Mouse (Mus musculus) hindlimb bud, embryonic 11.5 days (tissue): ENCODE data around the gene Diras2.
A peak's percentile ranks its signal among the peaks of the same experiment; 100 is the strongest.

Source experiments
- DNase-seq: peaks from one replicate; pipeline ENCODE4 v3.0.0-alpha.2; 2012; ENCODE audit warnings: low read depth, low spot score; ENCODE audit errors: extremely low spot score

Diras2 gene

GRCm38 (mm10) chr13:52552822-52553477 lies 21.9 kb upstream of the Diras2 start:
- no peak for DNase-seq

DNA sequence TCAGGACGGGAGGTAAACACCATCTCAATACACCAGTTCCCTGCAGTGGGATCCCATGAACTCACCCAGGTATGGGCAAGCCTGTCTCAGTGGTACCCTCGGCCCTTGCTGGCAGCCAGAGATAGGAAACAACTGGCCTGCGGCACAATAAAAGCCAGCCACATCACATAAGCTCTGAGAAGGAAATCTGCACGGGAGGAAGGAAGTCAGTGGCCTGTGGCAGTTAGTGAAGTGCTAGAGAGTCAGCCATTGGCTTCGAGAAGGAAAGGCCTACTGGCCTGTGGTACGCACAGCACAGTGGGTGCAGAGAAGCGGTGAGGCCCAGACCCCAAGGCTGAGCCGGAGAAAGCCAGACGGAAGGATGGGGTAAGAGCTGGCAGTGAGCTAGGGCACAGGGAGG lies 20.2 kb upstream of the Diras2 start:
- no peak for DNase-seq

GRCm38 (mm10) chr13:52550690-52551193 lies 19.7 kb upstream of the Diras2 start:
- DNase-seq: no peak

GRCm38 (mm10) chr13:52546288-52546687 lies 15.2 kb upstream of the Diras2 start:
- DNase-seq: no peak

- no peak for DNase-seq
Measured at GRCm38 (mm10) chr13:52542636-52543035, 11.6 kb upstream of the Diras2 start.

- no peak for DNase-seq
Measured at GRCm38 (mm10) chr13:52542036-52542526, 11.0 kb upstream of the Diras2 start.

DNA sequence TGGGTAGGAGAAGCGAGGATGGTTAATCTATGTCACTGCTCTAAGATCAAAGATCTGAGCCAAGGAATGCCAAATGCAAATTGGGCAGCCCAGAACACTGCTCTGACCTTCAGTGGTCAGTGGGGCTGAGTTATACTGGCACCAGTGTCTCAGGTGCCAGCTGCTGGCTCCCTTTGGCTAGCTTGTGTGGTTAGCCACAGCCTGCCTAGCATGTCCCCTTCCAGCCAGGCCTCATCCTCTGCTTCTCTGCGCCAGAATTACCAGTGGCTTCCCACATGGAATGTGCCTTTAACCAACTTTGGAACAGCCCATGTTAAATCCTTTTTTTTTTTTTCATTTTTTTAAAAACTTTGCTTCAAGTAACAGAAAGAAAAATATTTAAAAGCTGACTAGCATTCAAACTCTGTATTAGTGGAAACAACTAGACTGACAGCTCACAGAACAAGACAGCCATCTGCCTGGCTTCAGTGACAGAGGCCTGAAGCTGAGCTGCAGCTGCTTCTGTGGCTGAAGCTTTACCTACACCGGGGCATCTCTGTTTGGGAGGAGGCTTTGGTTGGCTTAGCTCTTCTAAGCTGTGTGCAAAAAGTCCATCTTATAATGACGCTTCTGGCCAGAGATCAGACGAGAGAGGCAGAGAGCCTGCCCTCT lies 10.4 kb upstream of the Diras2 start:
- no peak for DNase-seq

- no peak for DNase-seq
Measured at GRCm38 (mm10) chr13:52539461-52539860, 8.4 kb upstream of the Diras2 start.

DNA sequence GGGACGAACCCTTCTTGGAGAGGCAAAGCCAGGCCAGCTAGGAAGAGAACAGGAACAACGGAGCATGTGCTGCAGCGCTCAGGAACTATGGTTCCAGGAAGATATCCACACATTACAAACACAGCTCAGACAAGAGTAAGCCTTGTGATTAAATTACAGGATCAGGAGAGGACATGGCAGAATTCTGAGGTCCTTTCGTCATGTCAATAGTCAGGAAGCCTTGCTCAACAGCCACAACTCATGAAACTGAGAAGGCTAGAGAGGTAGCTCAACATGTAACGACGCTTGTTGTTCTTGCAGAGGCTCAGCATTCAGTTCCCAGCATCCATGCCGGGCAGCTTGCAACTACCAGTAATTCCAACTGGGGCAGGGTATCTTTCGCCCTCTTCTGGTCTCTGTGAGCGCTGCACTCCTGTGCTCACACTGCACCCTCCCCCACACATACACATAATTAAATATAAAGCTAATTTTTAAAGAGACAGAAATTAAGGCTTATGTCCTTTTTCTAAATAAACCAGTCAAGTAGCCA lies 7.6 kb upstream of the Diras2 start:
- no peak for DNase-seq

DNA sequence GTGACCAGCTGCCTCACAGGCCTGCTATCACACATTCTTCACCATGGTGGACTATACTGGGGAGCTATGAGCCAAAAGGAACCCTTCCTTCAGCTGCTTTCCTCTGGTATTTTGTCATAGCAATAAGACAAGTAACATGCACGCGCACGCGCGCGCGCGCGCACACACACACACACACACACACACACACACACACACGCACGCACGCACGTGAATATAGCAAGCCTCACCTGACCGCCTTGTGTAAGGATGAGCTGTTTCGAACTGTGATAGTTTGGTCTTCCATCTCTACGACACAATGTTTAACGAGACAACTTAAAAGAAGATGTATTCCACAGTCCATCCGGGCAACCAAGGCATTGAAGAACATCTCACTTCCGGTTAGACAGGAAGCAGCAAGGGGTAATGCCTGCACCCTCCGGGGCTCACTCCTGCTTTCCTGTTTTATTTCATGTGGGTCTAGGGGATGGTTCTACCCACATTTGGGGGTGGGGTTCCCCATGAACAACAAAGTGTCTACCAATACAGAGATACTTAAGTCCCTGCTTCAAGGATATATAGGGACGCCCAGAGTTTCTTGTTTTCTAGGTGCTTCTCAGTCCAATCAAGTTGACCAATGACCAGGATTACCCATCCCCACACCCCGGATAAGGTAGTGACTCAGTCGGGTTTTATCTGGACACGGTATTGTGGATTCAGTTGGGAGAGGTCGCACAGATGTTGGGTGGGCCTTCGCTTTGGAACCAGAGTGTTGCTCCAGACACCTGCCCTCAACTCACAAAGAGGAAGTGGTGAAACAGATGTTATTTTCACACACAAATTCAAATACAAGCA lies 6.9 kb upstream of the Diras2 start:
- DNase-seq: no peak

GRCm38 (mm10) chr13:52535542-52535941 lies 4.5 kb upstream of the Diras2 start:
- peak; percentile 67 for DNase-seq

GRCm38 (mm10) chr13:52533644-52534043 lies 2.6 kb upstream of the Diras2 start:
- DNase-seq: no peak

GRCm38 (mm10) chr13:52530008-52530945 lies 802 bp downstream of the Diras2 start:
- DNase-seq: peak; percentile 35

DNA sequence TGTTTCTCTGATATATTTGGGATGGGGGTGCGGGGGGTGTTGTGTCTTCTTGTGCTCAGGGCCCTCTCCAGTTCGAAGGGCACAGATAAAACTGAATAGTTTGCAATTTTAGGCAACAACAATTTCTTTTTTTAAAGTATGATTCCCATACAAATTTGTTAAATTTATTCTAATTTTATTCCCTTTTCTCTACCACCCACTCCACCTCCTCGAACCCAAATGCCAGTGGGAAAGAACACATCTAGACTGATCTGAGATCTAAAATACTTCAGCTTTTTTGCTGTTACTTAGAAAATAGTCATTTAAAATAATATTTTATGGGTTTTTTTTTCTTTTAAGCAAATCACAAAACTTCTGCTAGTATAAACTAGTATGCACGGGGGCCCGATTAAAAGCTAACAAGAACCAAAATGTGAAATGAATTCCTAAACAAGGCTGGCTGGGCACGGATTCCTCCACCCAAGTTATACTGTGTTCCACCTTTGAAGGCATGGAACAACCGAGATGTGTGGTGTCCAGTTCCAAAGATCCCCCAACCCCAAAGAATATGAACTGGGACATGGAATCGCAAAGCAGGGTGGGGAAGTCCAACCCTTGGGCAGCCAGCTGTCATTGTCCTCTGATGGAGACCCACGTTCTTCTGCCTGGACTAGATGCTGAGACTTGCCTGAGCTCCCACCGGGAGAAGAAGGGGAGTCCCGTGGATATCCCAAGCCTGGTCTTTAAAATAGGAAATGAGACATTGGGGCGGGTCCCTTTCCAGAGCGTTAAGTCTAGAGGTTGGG lies 1.7 kb downstream of the Diras2 start:
- DNase-seq: no peak

DNA sequence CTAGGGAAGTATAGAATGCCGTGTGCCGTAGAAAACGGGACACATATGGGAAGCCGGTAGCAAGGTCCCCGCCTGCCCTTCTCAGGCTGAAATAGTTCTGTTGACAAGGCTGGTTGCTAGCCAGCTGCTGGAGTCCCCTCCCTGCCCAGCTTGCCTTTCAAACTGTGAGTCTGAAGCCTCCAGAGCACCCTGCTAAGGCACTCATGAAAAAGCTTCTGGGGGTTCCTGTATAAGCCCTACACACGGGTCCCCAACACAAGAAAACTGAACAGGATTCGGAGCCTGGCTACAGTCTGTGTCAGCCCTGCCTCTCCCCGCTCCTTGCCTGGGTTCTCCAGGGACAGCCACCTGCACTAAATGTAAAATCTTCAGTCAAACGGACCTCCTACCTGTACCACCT lies 2.3 kb downstream of the Diras2 start:
- no peak for DNase-seq

GRCm38 (mm10) chr13:52528281-52528680 lies 2.8 kb downstream of the Diras2 start:
- DNase-seq: no peak

DNA sequence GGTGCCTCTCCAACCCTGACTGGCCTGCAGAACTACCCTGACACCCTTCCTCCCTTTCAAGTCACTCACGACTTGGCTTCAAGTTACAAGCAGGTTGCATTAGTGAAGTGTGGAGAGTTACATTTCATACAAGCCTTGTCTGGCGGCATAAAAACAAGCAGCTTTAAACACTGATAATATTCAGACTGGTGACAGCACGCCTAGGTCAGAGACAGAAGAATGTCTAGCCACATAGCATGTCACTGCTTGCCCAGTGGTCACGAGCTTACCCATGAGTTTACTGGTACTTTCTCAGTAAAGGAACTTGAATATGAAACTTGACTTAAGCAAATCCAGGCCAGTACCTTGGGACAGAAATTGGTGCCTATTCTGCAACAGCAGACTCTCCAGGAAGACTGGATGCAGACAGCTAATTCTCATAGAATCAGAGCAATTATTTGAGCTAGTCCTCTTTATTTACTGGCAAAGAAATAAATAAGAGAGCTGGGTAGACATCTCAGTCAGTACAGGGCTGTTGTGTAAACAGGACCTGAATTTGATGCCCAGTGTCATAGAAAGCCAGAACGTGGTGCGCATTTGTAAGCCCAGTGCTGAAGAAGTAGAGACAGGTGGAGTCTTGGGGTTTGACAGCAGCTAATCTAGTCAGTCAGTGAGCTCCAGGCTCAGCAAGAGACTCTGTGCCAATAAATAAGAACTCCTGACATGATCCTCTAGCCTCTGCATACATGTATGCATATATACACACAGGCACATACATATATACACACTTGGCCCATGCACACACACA lies 4.6 kb downstream of the Diras2 start:
- DNase-seq: no peak

DNA sequence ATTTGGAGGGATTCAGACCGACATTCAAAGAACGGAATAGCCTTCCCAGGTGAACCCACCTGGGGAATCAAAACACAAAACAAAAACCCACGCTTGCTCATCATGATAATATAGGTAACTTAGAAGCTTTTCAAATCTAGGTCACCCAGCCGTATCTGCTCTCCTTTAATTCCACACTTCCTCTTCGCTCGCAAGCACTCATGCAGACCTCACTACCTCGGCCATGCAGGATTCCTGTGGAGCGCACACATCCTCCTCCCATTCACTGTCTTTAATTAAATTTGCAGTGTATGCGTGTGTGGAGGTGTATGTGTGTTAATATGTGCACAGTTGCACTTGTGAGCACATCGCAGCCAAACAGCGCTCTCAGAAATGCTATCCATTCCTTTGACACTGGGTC lies 6.8 kb downstream of the Diras2 start:
- no peak for DNase-seq

- DNase-seq: no peak
Measured at GRCm38 (mm10) chr13:52521176-52521575, 9.9 kb downstream of the Diras2 start.
